Mouse (Mus musculus): Measurements from ENCODE around the gene 4930568D16Rik. TPM values are rescaled to one million over a fixed set of nuclear protein-coding genes. Genes with fewer than 3 reads are reported as not detected.

4930568D16Rik gene
- total and polyA plus RNA-seq, 2 experiments = not detected

DNA sequence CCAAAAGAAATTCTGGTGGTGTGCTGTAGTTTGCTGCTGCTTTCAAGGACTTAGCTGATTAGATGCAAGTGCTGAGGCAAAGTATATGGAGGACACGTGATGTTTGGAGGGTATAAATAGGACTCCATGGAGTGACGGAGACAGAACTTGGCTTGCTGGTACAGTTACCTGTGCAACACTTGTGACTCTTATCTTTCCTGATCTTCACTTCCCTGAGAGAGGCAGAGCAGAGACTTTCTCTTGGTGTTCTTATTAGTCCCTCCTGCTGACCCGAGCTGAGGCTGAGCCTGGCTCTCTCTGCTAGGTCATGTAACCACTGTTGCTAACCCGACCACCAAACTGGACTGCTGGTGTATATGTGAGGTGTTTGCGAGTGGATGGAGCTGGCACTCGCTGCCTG, 41.9 kb upstream of the 4930568D16Rik start:
- 89% methylated on average over 6 of the region's 6 CpGs for WGBS
- Histone ChIP-seq H3K9ac (ENCODE audit: low read depth, low read length) (no peak overlapping the region), H3K27ac (replicated peaks; ENCODE audit: insufficient read depth, low read depth, low read length) (no peak overlapping the region), H3K4me1 (ENCODE audit: control insufficient read depth, insufficient read depth, low read length) (no peaks in the 10 kb centered on the region; the same call in 1 of the 2 replicates), H3K4me3 (ENCODE audit: insufficient read depth, low read depth, low read length) (no peak overlapping the region), H3K27me3 (ENCODE audit: control insufficient read depth, insufficient read depth, low read length) (no peaks in the 10 kb centered on the region), H3K36me3 (ENCODE audit: control insufficient read depth, insufficient read depth, low read length) (no peaks in the 10 kb centered on the region), H3K79me2 (ENCODE audit: control insufficient read depth, insufficient read depth, low read length) (no peaks in the 10 kb centered on the region)
- no peak for DNase-seq (ENCODE audit: extremely low read depth, low read depth, low spot score)
- TF ChIP-seq CTCF (IDR thresholded peaks at IDR 0.05; ENCODE audit: low read depth, low read length) (no peak), POLR2A (IDR thresholded peaks at IDR 0.05; ENCODE audit: extremely low read depth, insufficient read depth, low read length) (no peak)

DNA sequence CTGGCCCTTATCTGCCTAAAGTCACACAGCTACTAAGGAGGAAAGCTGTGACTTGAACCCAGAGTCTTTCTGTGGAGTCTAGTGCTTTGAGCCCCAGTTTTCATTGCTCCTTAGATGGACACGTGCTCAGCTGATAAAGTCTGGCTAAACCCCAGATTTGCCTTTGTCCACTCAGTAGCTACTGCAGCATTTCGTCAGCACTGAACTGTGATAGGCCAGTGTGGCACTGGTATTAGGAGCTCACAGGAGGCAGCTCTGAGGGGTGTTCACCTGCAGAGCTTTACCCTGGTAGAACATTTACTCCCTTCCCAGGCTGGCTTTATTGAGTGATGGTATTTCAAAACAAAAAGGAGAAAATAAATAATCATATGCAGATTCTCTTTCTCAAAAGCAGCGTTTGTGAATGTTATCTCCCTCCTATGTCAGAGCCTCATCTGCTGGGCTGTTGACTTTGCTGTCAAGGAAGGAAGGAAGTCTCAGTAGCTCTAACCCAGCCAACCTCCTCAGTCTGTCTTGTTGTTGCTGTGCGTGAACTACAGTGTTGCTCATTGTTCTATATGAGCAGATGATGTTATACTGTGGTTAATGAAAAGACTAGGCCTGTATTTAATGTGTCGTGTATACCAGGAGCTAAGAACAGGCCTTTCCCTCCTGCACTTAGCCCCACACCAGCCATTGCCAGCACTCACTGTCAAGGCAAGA, 41.0 kb upstream of the 4930568D16Rik start:
- no peaks in the 10 kb centered on the region for H3K36me3 ChIP-seq (ENCODE audit: control insufficient read depth, insufficient read depth, low read length)
- DNase-seq (ENCODE audit: extremely low read depth, low read depth, low spot score) = no peak
- no peaks in the 10 kb centered on the region for H3K27me3 ChIP-seq (ENCODE audit: control insufficient read depth, insufficient read depth, low read length)
- H3K9ac ChIP-seq (ENCODE audit: low read depth, low read length) = no peak overlapping the region
- H3K4me1 ChIP-seq (ENCODE audit: control insufficient read depth, insufficient read depth, low read length) = no peaks in the 10 kb centered on the region; the same call in 1 of the 2 replicates
- H3K27ac ChIP-seq (replicated peaks; ENCODE audit: insufficient read depth, low read depth, low read length) = 0 out of 2 replicates have a peak overlapping the region, but pooled peaks have one; percentile 32
- WGBS = 45% methylated on average over 5 of the region's 5 CpGs
- TF ChIP-seq POLR2A (IDR thresholded peaks at IDR 0.05; ENCODE audit: extremely low read depth, insufficient read depth, low read length) (no peak), CTCF (IDR thresholded peaks at IDR 0.05; ENCODE audit: low read depth, low read length) (no peak)
- no peaks in the 10 kb centered on the region for H3K79me2 ChIP-seq (ENCODE audit: control insufficient read depth, insufficient read depth, low read length)
- no peak overlapping the region for H3K4me3 ChIP-seq (ENCODE audit: insufficient read depth, low read depth, low read length)

DNA sequence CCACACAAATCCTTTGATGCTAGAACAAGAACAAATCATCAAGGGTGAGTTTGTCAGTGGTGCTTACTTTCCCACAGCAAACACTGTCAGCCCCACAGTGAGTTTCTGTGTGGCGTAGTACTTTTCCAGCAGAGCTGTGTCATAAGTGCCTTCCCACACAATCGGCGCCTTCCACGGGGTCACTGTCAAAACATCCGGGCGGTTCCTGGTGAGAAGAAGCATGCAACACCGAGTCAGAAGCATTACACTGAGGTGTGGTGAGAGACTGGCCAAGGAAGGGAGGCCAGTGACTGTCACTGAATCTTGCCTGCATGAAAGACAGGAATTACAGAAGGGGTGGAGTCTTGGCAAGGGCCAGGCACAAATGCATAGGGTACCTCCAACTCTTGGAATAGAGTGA, 40.3 kb upstream of the 4930568D16Rik start:
- Histone ChIP-seq H3K79me2 (ENCODE audit: control insufficient read depth, insufficient read depth, low read length) (no peaks in the 10 kb centered on the region), H3K36me3 (ENCODE audit: control insufficient read depth, insufficient read depth, low read length) (no peaks in the 10 kb centered on the region), H3K4me3 (ENCODE audit: insufficient read depth, low read depth, low read length) (no peak overlapping the region), H3K27ac (replicated peaks; ENCODE audit: insufficient read depth, low read depth, low read length) (no peak overlapping the region), H3K4me1 (ENCODE audit: control insufficient read depth, insufficient read depth, low read length) (no peaks in the 10 kb centered on the region; the same call in 1 of the 2 replicates), H3K9ac (ENCODE audit: low read depth, low read length) (no peak overlapping the region), H3K27me3 (ENCODE audit: control insufficient read depth, insufficient read depth, low read length) (no peaks in the 10 kb centered on the region)
- DNase-seq (ENCODE audit: extremely low read depth, low read depth, low spot score) = no peak
- 74% methylated on average over 7 of the region's 7 CpGs for WGBS
- TF ChIP-seq CTCF (IDR thresholded peaks at IDR 0.05; ENCODE audit: low read depth, low read length) = no peak

DNA sequence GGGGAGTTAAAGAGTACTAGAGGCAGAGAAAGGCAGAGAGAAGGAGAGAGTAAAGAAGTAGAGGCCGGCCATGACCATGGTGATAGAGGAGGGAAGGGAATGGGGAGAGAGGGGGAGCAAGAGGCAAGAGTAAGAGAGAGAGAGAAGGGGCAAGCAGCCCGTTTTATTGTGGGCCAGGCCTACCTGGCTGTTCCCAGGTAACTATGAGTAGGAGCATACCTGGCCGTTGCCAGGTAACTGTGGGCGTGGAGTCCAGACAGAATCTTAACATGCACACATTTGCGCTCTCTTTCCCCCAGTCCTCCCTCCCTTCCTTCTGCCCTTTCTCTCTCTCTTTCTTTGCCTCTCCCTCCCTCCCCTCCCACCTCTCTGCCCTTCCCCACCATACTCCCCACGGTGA, 39.7 kb upstream of the 4930568D16Rik start:
- H3K36me3 ChIP-seq (ENCODE audit: control insufficient read depth, insufficient read depth, low read length) = no peaks in the 10 kb centered on the region; the same call in 1 of the 2 replicates
- DNase-seq (ENCODE audit: extremely low read depth, low read depth, low spot score) = no peak
- H3K4me1 ChIP-seq (ENCODE audit: control insufficient read depth, insufficient read depth, low read length) = no peaks in the 10 kb centered on the region; the same call in 1 of the 2 replicates
- H3K4me3 ChIP-seq (ENCODE audit: insufficient read depth, low read depth, low read length) = no peak overlapping the region
- H3K27ac ChIP-seq (replicated peaks; ENCODE audit: insufficient read depth, low read depth, low read length) = no peak overlapping the region
- H3K27me3 ChIP-seq (ENCODE audit: control insufficient read depth, insufficient read depth, low read length) = no peaks in the 10 kb centered on the region
- no peaks in the 10 kb centered on the region for H3K79me2 ChIP-seq (ENCODE audit: control insufficient read depth, insufficient read depth, low read length)
- TF ChIP-seq POLR2A (IDR thresholded peaks at IDR 0.05; ENCODE audit: extremely low read depth, insufficient read depth, low read length) (no peak), CTCF (IDR thresholded peaks at IDR 0.05; ENCODE audit: low read depth, low read length) (no peak)
- no peak overlapping the region for H3K9ac ChIP-seq (ENCODE audit: low read depth, low read length)
- WGBS = 79% methylated on average over 6 of the region's 6 CpGs

GRCm38 (mm10) chr2:35406611-35407010, 39.1 kb upstream of the 4930568D16Rik start:
- H3K4me1 ChIP-seq (ENCODE audit: control insufficient read depth, insufficient read depth, low read length) = no peaks in the 10 kb centered on the region; the same call in 1 of the 2 replicates
- no peak for DNase-seq (ENCODE audit: extremely low read depth, low read depth, low spot score)
- 88% methylated on average over 1 of the region's 1 CpGs for WGBS
- H3K27ac ChIP-seq (replicated peaks; ENCODE audit: insufficient read depth, low read depth, low read length) = no peak overlapping the region
- TF ChIP-seq POLR2A (IDR thresholded peaks at IDR 0.05; ENCODE audit: extremely low read depth, insufficient read depth, low read length) = no peak
- no peak for TF ChIP-seq CTCF (IDR thresholded peaks at IDR 0.05; ENCODE audit: low read depth, low read length)
- H3K36me3 ChIP-seq (ENCODE audit: control insufficient read depth, insufficient read depth, low read length) = no peaks in the 10 kb centered on the region; the same call in 1 of the 2 replicates
- H3K27me3 ChIP-seq (ENCODE audit: control insufficient read depth, insufficient read depth, low read length) = no peaks in the 10 kb centered on the region
- H3K4me3 ChIP-seq (ENCODE audit: insufficient read depth, low read depth, low read length) = no peak overlapping the region
- H3K9ac ChIP-seq (ENCODE audit: low read depth, low read length) = no peak overlapping the region
- H3K79me2 ChIP-seq (ENCODE audit: control insufficient read depth, insufficient read depth, low read length) = no peaks in the 10 kb centered on the region

GRCm38 (mm10) chr2:35402391-35402790, 34.9 kb upstream of the 4930568D16Rik start:
- TF ChIP-seq CTCF (IDR thresholded peaks at IDR 0.05; ENCODE audit: low read depth, low read length) (no peak), POLR2A (IDR thresholded peaks at IDR 0.05; ENCODE audit: extremely low read depth, insufficient read depth, low read length) (no peak)
- Histone ChIP-seq H3K4me1 (ENCODE audit: control insufficient read depth, insufficient read depth, low read length) (no peaks in the 10 kb centered on the region), H3K4me3 (ENCODE audit: insufficient read depth, low read depth, low read length) (no peak overlapping the region), H3K27me3 (ENCODE audit: control insufficient read depth, insufficient read depth, low read length) (no peaks in the 10 kb centered on the region), H3K36me3 (ENCODE audit: control insufficient read depth, insufficient read depth, low read length) (no peaks in the 10 kb centered on the region; the same call in 1 of the 2 replicates), H3K79me2 (ENCODE audit: control insufficient read depth, insufficient read depth, low read length) (no peaks in the 10 kb centered on the region), H3K9ac (ENCODE audit: low read depth, low read length) (no peak overlapping the region), H3K27ac (replicated peaks; ENCODE audit: insufficient read depth, low read depth, low read length) (no peak overlapping the region)
- WGBS = 91% methylated on average over 16 of the region's 16 CpGs
- no peak for DNase-seq (ENCODE audit: extremely low read depth, low read depth, low spot score)
